16 mouse cellular contexts compared by ENCODE assay signal in the genomic region with DNA sequence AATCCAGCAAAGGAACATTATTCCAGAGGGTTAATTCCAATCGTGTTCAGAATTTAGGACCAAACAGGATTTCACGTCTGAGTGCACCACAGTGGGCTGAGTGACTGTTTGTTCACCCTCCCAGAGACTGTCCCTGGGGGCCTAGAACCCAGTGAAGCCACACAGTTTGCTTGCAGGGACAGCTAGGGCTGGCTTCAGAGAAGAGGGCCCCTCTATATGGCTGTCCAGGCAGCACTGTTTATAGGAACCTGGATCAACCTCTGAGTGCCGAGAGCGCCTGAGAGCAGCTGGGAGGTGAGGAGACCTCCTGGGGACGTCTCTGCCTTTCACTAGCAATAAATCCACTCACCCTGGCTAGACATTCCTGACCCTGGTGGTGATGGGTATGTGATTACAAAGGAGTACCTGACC.
DNase-seq lines count a peak whose midpoint lies in the region; ATAC-seq and TF ChIP-seq lines count a peak whose summit lies in the region.
"Had no signal": no experiment of that assay in that cellular context is flagged by ENCODE, and none has a peak within 500 bp of the region (broad histone marks: within the 10 kb centered on the region; RNA-seq: fewer than 3 reads in every experiment).

No protein-coding gene starts in this region.

- H3K4me1 ChIP-seq in kidney, postnatal 0 days (replicated peaks; ENCODE audit: insufficient read depth, low read length): no peaks in the 10 kb centered on the region
- H3K4me1 ChIP-seq in embryonic facial prominence, embryonic 10.5 days: peaks cover 18% of the 10 kb centered on the region
- peaks cover 26% of the 10 kb centered on the region for H3K4me1 ChIP-seq in forebrain, embryonic 15.5 days
- H3K4me1 ChIP-seq in neural tube, embryonic 13.5 days (replicated peaks): peaks cover 22% of the 10 kb centered on the region
- 0 out of 2 replicates have a peak, but pooled peaks cover 5% of the 10 kb centered on the region for H3K4me1 ChIP-seq in intestine, embryonic 15.5 days (replicated peaks)
- H3K4me1 ChIP-seq: liver, embryonic 15.5 days had no signal

- no peak for TF ChIP-seq CTCF in kidney, postnatal 0 days (IDR thresholded peaks at IDR 0.05; ENCODE audit: low read depth)

- H3K27me3 ChIP-seq in kidney, postnatal 0 days (ENCODE audit: insufficient read depth, low read length): no peaks in the 10 kb centered on the region
- H3K27me3 ChIP-seq in embryonic facial prominence, embryonic 10.5 days (replicated peaks; ENCODE audit: low read depth, poor library complexity, severe bottlenecking): no peaks in the 10 kb centered on the region
- no peaks in the 10 kb centered on the region for H3K27me3 ChIP-seq in forebrain, embryonic 15.5 days
- H3K27me3 ChIP-seq in neural tube, embryonic 13.5 days: no peaks in the 10 kb centered on the region
- no peaks in the 10 kb centered on the region for H3K27me3 ChIP-seq in intestine, embryonic 15.5 days (replicated peaks)
- H3K27me3 ChIP-seq: embryonic facial prominence, embryonic 15.5 days; heart, embryonic 15.5 days; liver, embryonic 15.5 days had no signal

- ATAC-seq in kidney, postnatal 0 days (replicated peaks; ENCODE audit: low FRiP score, low read depth): peak; percentile 76
- peak; percentile 59 for ATAC-seq in forebrain, embryonic 15.5 days (replicated peaks)
- ATAC-seq in neural tube, embryonic 13.5 days (ENCODE audit: low read depth): peak; percentile 66; the same call in 1 of the 2 replicates
- no peak for ATAC-seq in intestine, embryonic 15.5 days
- ATAC-seq: intestine, embryonic 16.5 days had no signal

- 27% methylated on average over 5 of the region's 5 CpGs for WGBS in kidney, postnatal 0 days
- WGBS in embryonic facial prominence, embryonic 10.5 days: 21% methylated on average over 5 of the region's 5 CpGs
- 19% methylated on average over 5 of the region's 5 CpGs for WGBS in forebrain, embryonic 15.5 days
- 13% methylated on average over 5 of the region's 5 CpGs for WGBS in neural tube, embryonic 13.5 days
- WGBS in intestine, embryonic 15.5 days: 34% methylated on average over 5 of the region's 5 CpGs

- DNase-seq in kidney, postnatal 0 days (ENCODE audit: low spot score): peak; percentile 64
- no peak for DNase-seq in kidney, postnatal 10 days
- no peak for DNase-seq in embryonic facial prominence, embryonic 10.5 days (ENCODE audit: low spot score)
- DNase-seq in cerebellum, adult 8-10 months: no peak
- DNase-seq: adrenal gland, postnatal 36 days; cerebellum, adult 11-12 months; gastrocnemius, adult 2 months; left cerebral cortex, postnatal 4 days; thymus, postnatal 4 days had no signal

- no peak overlapping the region for H3K9ac ChIP-seq in kidney, postnatal 0 days (ENCODE audit: low read depth, low read length)
- no peak overlapping the region for H3K9ac ChIP-seq in forebrain, embryonic 15.5 days (replicated peaks)
- peak overlapping the region; percentile 3; the same call in 1 of the 2 replicates for H3K9ac ChIP-seq in neural tube, embryonic 13.5 days
- H3K9ac ChIP-seq in intestine, embryonic 15.5 days: no peak overlapping the region
- H3K9ac ChIP-seq: embryonic facial prominence, embryonic 15.5 days; heart, embryonic 15.5 days; liver, embryonic 15.5 days had no signal

- H3K4me2 ChIP-seq in kidney, postnatal 0 days (ENCODE audit: low read length): no peak overlapping the region
- no peak overlapping the region for H3K4me2 ChIP-seq in forebrain, embryonic 15.5 days (replicated peaks)
- H3K4me2 ChIP-seq in neural tube, embryonic 13.5 days: no peak overlapping the region
- H3K4me2 ChIP-seq in intestine, embryonic 15.5 days (replicated peaks): no peak overlapping the region
- H3K4me2 ChIP-seq: embryonic facial prominence, embryonic 15.5 days; heart, embryonic 15.5 days; liver, embryonic 15.5 days had no signal

- no peak overlapping the region for H3K4me3 ChIP-seq in kidney, postnatal 0 days (replicated peaks; ENCODE audit: low read depth, low read length)
- no peak overlapping the region for H3K4me3 ChIP-seq in embryonic facial prominence, embryonic 10.5 days
- no peak overlapping the region for H3K4me3 ChIP-seq in forebrain, embryonic 15.5 days
- no peak overlapping the region for H3K4me3 ChIP-seq in neural tube, embryonic 13.5 days
- no peak overlapping the region for H3K4me3 ChIP-seq in intestine, embryonic 15.5 days (replicated peaks)
- H3K4me3 ChIP-seq: embryonic facial prominence, embryonic 15.5 days; gastrocnemius, adult 2 months; heart, embryonic 15.5 days; liver, embryonic 15.5 days had no signal

- no peaks in the 10 kb centered on the region for H3K36me3 ChIP-seq in kidney, postnatal 0 days (ENCODE audit: insufficient read depth, low read length)
- H3K36me3 ChIP-seq in embryonic facial prominence, embryonic 10.5 days (replicated peaks): no peaks in the 10 kb centered on the region
- H3K36me3 ChIP-seq in forebrain, embryonic 15.5 days: no peaks in the 10 kb centered on the region
- H3K36me3 ChIP-seq in neural tube, embryonic 13.5 days: no peaks in the 10 kb centered on the region
- no peaks in the 10 kb centered on the region for H3K36me3 ChIP-seq in intestine, embryonic 15.5 days
- H3K36me3 ChIP-seq: embryonic facial prominence, embryonic 15.5 days; heart, embryonic 15.5 days; liver, embryonic 15.5 days had no signal

- peak overlapping the region; percentile 47 for H3K27ac ChIP-seq in kidney, postnatal 0 days
- 0 out of 2 replicates have a peak overlapping the region, but pooled peaks have one; percentile 51 for H3K27ac ChIP-seq in embryonic facial prominence, embryonic 10.5 days (replicated peaks)
- 0 out of 2 replicates have a peak overlapping the region, but pooled peaks have one; percentile 21 for H3K27ac ChIP-seq in forebrain, embryonic 15.5 days (replicated peaks)
- peak overlapping the region; percentile 53 for H3K27ac ChIP-seq in neural tube, embryonic 13.5 days (replicated peaks)
- no peak overlapping the region for H3K27ac ChIP-seq in intestine, embryonic 15.5 days
- H3K27ac ChIP-seq: embryonic facial prominence, embryonic 15.5 days; gastrocnemius, adult 2 months; heart, embryonic 15.5 days; liver, embryonic 15.5 days had no signal

- H3K9me3 ChIP-seq in kidney, postnatal 0 days (replicated peaks; ENCODE audit: low read length): no peaks in the 10 kb centered on the region
- no peaks in the 10 kb centered on the region for H3K9me3 ChIP-seq in embryonic facial prominence, embryonic 10.5 days
- H3K9me3 ChIP-seq in forebrain, embryonic 15.5 days: no peaks in the 10 kb centered on the region
- no peaks in the 10 kb centered on the region for H3K9me3 ChIP-seq in neural tube, embryonic 13.5 days
- H3K9me3 ChIP-seq in intestine, embryonic 15.5 days: no peaks in the 10 kb centered on the region
- H3K9me3 ChIP-seq: embryonic facial prominence, embryonic 15.5 days; heart, embryonic 15.5 days; liver, embryonic 15.5 days had no signal
